Mouse (Mus musculus) MEL (cell line): ENCODE results near the gene Grm7.

Experiments
- CTCF ChIP-seq, 3 experiments: IDR thresholded peaks in 2 of 3; conservative IDR thresholded peaks in 1 of 3; 2 replicates each; pipeline ENCODE4 v1.5.1; 2011 to 2012; ENCODE audit warnings: low read length in 3 of 3, low read depth in 2 of 3, mild to moderate bottlenecking in 2 of 3, improper control_type of control experiment in 1 of 3, inconsistent platforms in 1 of 3, mixed read lengths in 1 of 3, moderate library complexity in 1 of 3; ENCODE audit not compliant: control insufficient read depth in 1 of 3, insufficient read depth in 1 of 3, poor library complexity in 1 of 3, severe bottlenecking in 1 of 3
- EP300 ChIP-seq, 2 experiments: IDR thresholded peaks; 2 replicates each; pipeline ENCODE4 v1.6.1; 2011; ENCODE audit warnings: improper control_type of control experiment in 2 of 2, low read length in 2 of 2, low read depth in 1 of 2, mild to moderate bottlenecking in 1 of 2
- GATA1 ChIP-seq: IDR thresholded peaks from 2 replicates; pipeline ENCODE4 v1.6.1; 2011; ENCODE audit warnings: low read depth, low read length, improper control_type of control experiment
- MAX ChIP-seq: IDR thresholded peaks from 2 replicates; pipeline ENCODE4 v1.6.1; 2011; ENCODE audit warnings: low read length, improper control_type of control experiment
- POLR2A ChIP-seq, 2 experiments: IDR thresholded peaks; 2 replicates each; pipeline ENCODE4 v1.6.1; 2011 to 2012; ENCODE audit warnings: low read length in 2 of 2, mild to moderate bottlenecking in 2 of 2, control low read depth in 1 of 2, improper control_type of control experiment in 1 of 2, low read depth in 1 of 2, moderate library complexity in 1 of 2; ENCODE audit not compliant: control insufficient read depth in 1 of 2, insufficient read depth in 1 of 2, poor library complexity in 1 of 2
- RCOR1 ChIP-seq: IDR thresholded peaks from 2 replicates; pipeline ENCODE4 v1.6.1; 2012; ENCODE audit warnings: low read depth, mild to moderate bottlenecking, inconsistent platforms, low read length, improper control_type of control experiment
- SIN3A ChIP-seq: IDR thresholded peaks from 2 replicates; pipeline ENCODE4 v1.6.1; 2012; ENCODE audit warnings: low read length, improper control_type of control experiment, inconsistent platforms
- USF1 ChIP-seq: IDR thresholded peaks from 2 replicates; pipeline ENCODE4 v1.6.1; 2014; ENCODE audit warnings: low read depth, mild to moderate bottlenecking, inconsistent platforms, low read length, improper control_type of control experiment, moderate library complexity

GRCm38 (mm10) chr6:110664436-110664835, 19.1 kb downstream of the Grm7 start:
- TF ChIP-seq SIN3A, result no peak
- TF ChIP-seq CTCF (IDR thresholded peaks at IDR 0.05 in 2 of 3, conservative IDR thresholded peaks at IDR 0.05 in 1 of 3; ENCODE audit: control insufficient read depth in 1 of 3, insufficient read depth in 1 of 3, low read depth in 2 of 3, low read length in 3 of 3, poor library complexity in 1 of 3, severe bottlenecking in 1 of 3), result no peak
- TF ChIP-seq EP300 (IDR thresholded peaks at IDR 0.05; ENCODE audit: low read depth in 1 of 2, low read length in 2 of 2), result no peak
- no peak for TF ChIP-seq POLR2A (IDR thresholded peaks at IDR 0.05; ENCODE audit: control insufficient read depth in 1 of 2, insufficient read depth in 1 of 2, low read depth in 1 of 2, low read length in 2 of 2, poor library complexity in 1 of 2)
- TF ChIP-seq GATA1, result no peak
- TF ChIP-seq USF1, result no peak
- no peak for TF ChIP-seq MAX
- TF ChIP-seq RCOR1, result no peak
